In genomic region chr1:111864063-111864778, GRCm38 (mm10) we compare ENCODE assay signal across 8 mouse cellular contexts. TPM values are rescaled to one million over a fixed set of nuclear protein-coding genes. Genes with fewer than 3 reads are reported as not detected.
DNase-seq lines count a peak whose midpoint lies in the region; ATAC-seq and TF ChIP-seq lines count a peak whose summit lies in the region.

No protein-coding gene starts in this region.

- peak; percentile 85 for ATAC-seq in forebrain, embryonic 12.5 days (ENCODE audit: low FRiP score)
- ATAC-seq in heart, embryonic 16.5 days (replicated peaks; ENCODE audit: extremely low read depth, insufficient read depth, low FRiP score) = peak; percentile 71
- ATAC-seq in liver, embryonic 13.5 days (ENCODE audit: low read depth) = peak; percentile 71
- ATAC-seq in stomach, embryonic 16.5 days (ENCODE audit: insufficient read depth, low FRiP score) = peak; percentile 84

- no peak for TF ChIP-seq EP300 in ES-Bruce4 (IDR thresholded peaks at IDR 0.05; ENCODE audit: insufficient read depth, low read depth, low read length)

- TF ChIP-seq POLR2A in ES-Bruce4 (IDR thresholded peaks at IDR 0.05; ENCODE audit: insufficient read depth, low read length) = no peak

- TF ChIP-seq CTCF in ES-Bruce4 (IDR thresholded peaks at IDR 0.05; ENCODE audit: low read depth, low read length) = peak; percentile 70

- no peaks in the 10 kb centered on the region for H3K4me1 ChIP-seq in ES-Bruce4 (ENCODE audit: control insufficient read depth, insufficient read depth, low read length)
- H3K4me1 ChIP-seq in forebrain, embryonic 12.5 days = no peaks in the 10 kb centered on the region
- H3K4me1 ChIP-seq in heart, embryonic 16.5 days (ENCODE audit: control insufficient read depth, insufficient read depth, low read length) = no peaks in the 10 kb centered on the region
- H3K4me1 ChIP-seq in liver, embryonic 13.5 days (replicated peaks) = peaks cover 4% of the 10 kb centered on the region; the same call in 1 of the 2 replicates
- peaks cover 4% of the 10 kb centered on the region; the same call in 1 of the 2 replicates for H3K4me1 ChIP-seq in stomach, embryonic 16.5 days (ENCODE audit: control insufficient read depth, insufficient read depth, low read length)

- WGBS in forebrain, embryonic 12.5 days = 0% methylated on average over 39 of the region's 41 CpGs
- under 1% methylated on average over 41 of the region's 41 CpGs for WGBS in heart, embryonic 16.5 days
- WGBS in liver, embryonic 13.5 days (ENCODE audit: insufficient replicate concordance) = under 1% methylated on average over 41 of the region's 41 CpGs
- WGBS in stomach, embryonic 16.5 days = 0% methylated on average over 41 of the region's 41 CpGs

- no peaks in the 10 kb centered on the region for H3K36me3 ChIP-seq in ES-Bruce4 (ENCODE audit: control insufficient read depth, insufficient read depth, low read length, poor library complexity, severe bottlenecking)
- H3K36me3 ChIP-seq in forebrain, embryonic 12.5 days (replicated peaks) = no peaks in the 10 kb centered on the region
- no peaks in the 10 kb centered on the region for H3K36me3 ChIP-seq in heart, embryonic 16.5 days (ENCODE audit: control insufficient read depth, insufficient read depth)
- H3K36me3 ChIP-seq in liver, embryonic 13.5 days = no peaks in the 10 kb centered on the region
- H3K36me3 ChIP-seq in stomach, embryonic 16.5 days (ENCODE audit: control insufficient read depth, insufficient read depth, low read length) = no peaks in the 10 kb centered on the region

- peak overlapping the region; percentile 61 for H3K4me3 ChIP-seq in ES-Bruce4 (ENCODE audit: low read depth, low read length)
- peak overlapping the region; percentile 76 for H3K4me3 ChIP-seq in forebrain, embryonic 12.5 days (replicated peaks)
- H3K4me3 ChIP-seq in heart, embryonic 16.5 days (ENCODE audit: low read length) = peak overlapping the region; percentile 66
- H3K4me3 ChIP-seq in liver, embryonic 13.5 days (replicated peaks) = peak overlapping the region; percentile 66
- H3K4me3 ChIP-seq in stomach, embryonic 16.5 days (replicated peaks; ENCODE audit: low read length) = peak overlapping the region; percentile 70

- peak; percentile 62 for DNase-seq in c-Kit-positive CD71-positive TER-119-negative erythroid progenitor cells, embryonic 14.5 days (ENCODE audit: low read depth)
- DNase-seq in kidney, postnatal 25 days = peak; percentile 81 to 85
- peak; percentile 41 for DNase-seq in liver, embryonic 13.5 days
- peak; percentile 73 for DNase-seq in neural tube, embryonic 10.5 days (ENCODE audit: extremely low spot score, low spot score)

- no peaks in the 10 kb centered on the region for H3K27me3 ChIP-seq in ES-Bruce4 (ENCODE audit: control insufficient read depth, insufficient read depth, low read length, poor library complexity, severe bottlenecking)
- H3K27me3 ChIP-seq in forebrain, embryonic 12.5 days = no peaks in the 10 kb centered on the region
- H3K27me3 ChIP-seq in heart, embryonic 16.5 days (ENCODE audit: control insufficient read depth, insufficient read depth, low read length) = no peaks in the 10 kb centered on the region
- no peaks in the 10 kb centered on the region for H3K27me3 ChIP-seq in liver, embryonic 13.5 days
- H3K27me3 ChIP-seq in stomach, embryonic 16.5 days (ENCODE audit: control insufficient read depth, insufficient read depth, low read length) = no peaks in the 10 kb centered on the region

- H3K4me2 ChIP-seq in forebrain, embryonic 12.5 days = peak overlapping the region; percentile 77
- H3K4me2 ChIP-seq in heart, embryonic 16.5 days (ENCODE audit: low read depth, low read length) = peak overlapping the region; percentile 88
- H3K4me2 ChIP-seq in liver, embryonic 13.5 days = peak overlapping the region; percentile 91
- H3K4me2 ChIP-seq in stomach, embryonic 16.5 days (ENCODE audit: low read depth, low read length) = peak overlapping the region; percentile 64

- no peak overlapping the region for H3K27ac ChIP-seq in ES-Bruce4 (ENCODE audit: insufficient read depth, low read length)
- H3K27ac ChIP-seq in forebrain, embryonic 12.5 days = peak overlapping the region; percentile 87
- peak overlapping the region; percentile 92 for H3K27ac ChIP-seq in heart, embryonic 16.5 days (ENCODE audit: low read length)
- H3K27ac ChIP-seq in liver, embryonic 13.5 days = peak overlapping the region; percentile 25; the same call in 1 of the 2 replicates
- peak overlapping the region; percentile 97 for H3K27ac ChIP-seq in stomach, embryonic 16.5 days (ENCODE audit: low read length)

- no peaks in the 10 kb centered on the region for H3K9me3 ChIP-seq in ES-Bruce4 (replicated peaks; ENCODE audit: control insufficient read depth, insufficient read depth, low read length, poor library complexity, severe bottlenecking)
- H3K9me3 ChIP-seq in forebrain, embryonic 12.5 days = no peaks in the 10 kb centered on the region
- H3K9me3 ChIP-seq in heart, embryonic 16.5 days (replicated peaks; ENCODE audit: control insufficient read depth, low read length) = no peaks in the 10 kb centered on the region
- H3K9me3 ChIP-seq in liver, embryonic 13.5 days (replicated peaks) = no peaks in the 10 kb centered on the region
- no peaks in the 10 kb centered on the region for H3K9me3 ChIP-seq in stomach, embryonic 16.5 days (replicated peaks; ENCODE audit: control insufficient read depth, low read length)

- peak overlapping the region; percentile 84 for H3K9ac ChIP-seq in ES-Bruce4 (ENCODE audit: low read depth, poor library complexity, severe bottlenecking)
- peak overlapping the region; percentile 83 for H3K9ac ChIP-seq in forebrain, embryonic 12.5 days
- peak overlapping the region; percentile 83 for H3K9ac ChIP-seq in heart, embryonic 16.5 days (ENCODE audit: low read length)
- H3K9ac ChIP-seq in liver, embryonic 13.5 days = peak overlapping the region; percentile 72
- peak overlapping the region; percentile 86 for H3K9ac ChIP-seq in stomach, embryonic 16.5 days (ENCODE audit: low read length)

RNA-seq across cellular contexts. Expression of gene Dsel, which starts 0.5 kb away (rescaled TPM):
- 6.1 and 6.3 TPM in 2 replicates for polyA plus RNA-seq in ES-Bruce4 (2011; ENCODE audit: insufficient read depth, insufficient read length, low read depth, missing spikeins)
- polyA plus RNA-seq in forebrain, embryonic 12.5 days (2016; fragmentation: Nextera tagmentation; extraction: Ambion mirVana) = 10.9 and 11.8 TPM in 2 replicates
- 5.6 and 6.5 TPM in 2 replicates for polyA plus RNA-seq in heart, embryonic 16.5 days (2015; fragmentation: Nextera tagmentation; extraction: Ambion mirVana)
- 0.85 and 1.1 TPM in 2 replicates for polyA plus RNA-seq in liver, embryonic 13.5 days (2015; fragmentation: Nextera tagmentation; extraction: Ambion mirVana)
- 10.7 and 10.8 TPM in 2 replicates for polyA plus RNA-seq in stomach, embryonic 16.5 days (2015; fragmentation: Nextera tagmentation; extraction: Ambion mirVana)
